In genomic region chr4:152158585-152159284, GRCm38 (mm10) we compare ENCODE assay signal across 8 mouse cellular contexts. TPM values are rescaled to one million over a fixed set of nuclear protein-coding genes. Genes with fewer than 3 reads are reported as not detected.
DNase-seq lines count a peak whose midpoint lies in the region; ATAC-seq and TF ChIP-seq lines count a peak whose summit lies in the region.

Gene Hes2, plus strand, starts transcription at chr4:152158867.

- no peak within 1 kb of the TSS for H3ac ChIP-seq in myocyte (ENCODE audit: control insufficient read depth, insufficient read length)

- no peaks in the 10 kb centered on the region for H3K36me3 ChIP-seq in kidney, adult 2 months (ENCODE audit: control insufficient read depth, insufficient read depth, low read length)
- no peaks in the 10 kb centered on the region for H3K36me3 ChIP-seq in forebrain, embryonic 11.5 days (ENCODE audit: control insufficient read depth, insufficient read depth, low read length)
- H3K36me3 ChIP-seq in myocyte (ENCODE audit: control insufficient read depth, insufficient read depth): no peaks in the 10 kb centered on the region

- peaks cover 18% of the 10 kb centered on the region for H3K4me1 ChIP-seq in kidney, adult 2 months (ENCODE audit: control insufficient read depth, insufficient read depth, low read length)
- peaks cover 6% of the 10 kb centered on the region; the same call in 1 of the 2 replicates for H3K4me1 ChIP-seq in forebrain, embryonic 11.5 days (replicated peaks; ENCODE audit: control insufficient read depth, insufficient read depth, low read length)

- no peak for TF ChIP-seq POLR2A in kidney, adult 2 months (IDR thresholded peaks at IDR 0.05; ENCODE audit: low read depth, low read length)
- no peak for TF ChIP-seq POLR2A in myocyte (IDR thresholded peaks at IDR 0.05; ENCODE audit: insufficient read length, low read depth)

- H3K9me3 ChIP-seq in forebrain, embryonic 11.5 days (ENCODE audit: control insufficient read depth, low read length): no peaks in the 10 kb centered on the region

- no peak for ATAC-seq in forebrain, embryonic 11.5 days (replicated peaks; ENCODE audit: low FRiP score)
- ATAC-seq in monocyte, adult 5-6 weeks (replicated peaks; ENCODE audit: insufficient number of reproducible peaks, low FRiP score, low TSS enrichment, poor library complexity, severe bottlenecking): no peak

- H3K27ac ChIP-seq in kidney, adult 2 months (ENCODE audit: insufficient read depth, low read depth, low read length): no peak within 1 kb of the TSS
- H3K27ac ChIP-seq in forebrain, embryonic 11.5 days (ENCODE audit: low read depth, low read length): no peak within 1 kb of the TSS

- 0 out of 2 replicates have a peak within 1 kb of the TSS, but pooled peaks have one; percentile 8 for H3K4me2 ChIP-seq in forebrain, embryonic 11.5 days (ENCODE audit: low read depth, low read length, severe bottlenecking)
- peak within 1 kb of the TSS; percentile 48 for H3K4me2 ChIP-seq in myocyte (ENCODE audit: low read depth)

- no peak within 1 kb of the TSS for H3K4me3 ChIP-seq in kidney, adult 2 months (ENCODE audit: insufficient read depth, low read depth, low read length)
- peak within 1 kb of the TSS; percentile 6; the same call in 1 of the 2 replicates for H3K4me3 ChIP-seq in forebrain, embryonic 11.5 days (ENCODE audit: low read depth, low read length)
- no peak within 1 kb of the TSS for H3K4me3 ChIP-seq in myocyte

- TF ChIP-seq CTCF in kidney, adult 2 months (conservative IDR thresholded peaks at IDR 0.05; ENCODE audit: insufficient read depth, insufficient read length, low read depth, low read length): no peak

- H3K79me2 ChIP-seq in myocyte (ENCODE audit: control insufficient read depth, insufficient read depth): no peaks in the 10 kb centered on the region

- WGBS in kidney, adult 2 months: 5% methylated on average over 35 of the region's 35 CpGs
- 4% methylated on average over 35 of the region's 35 CpGs for WGBS in forebrain, embryonic 11.5 days

- intact Hi-C loops in left cerebral cortex, postnatal 25 days (cut with DNase I): no loop called here

- DNase-seq in kidney, adult 2 months: peak; percentile 63
- no peak for DNase-seq in kidney, adult 18-20 months
- DNase-seq in forebrain, embryonic 11.5 days (ENCODE audit: low spot score): no peak
- DNase-seq in kidney, postnatal 25 days: peak; percentile 53 to 74
- DNase-seq in layer of hippocampus, postnatal 36 days: no peak
- no peak for DNase-seq in left cerebral cortex, postnatal 25 days (ENCODE audit: low spot score in 2 of 2)

- no peak within 1 kb of the TSS for H3K9ac ChIP-seq in forebrain, embryonic 11.5 days (ENCODE audit: low read length)

- no peaks in the 10 kb centered on the region for H3K27me3 ChIP-seq in kidney, adult 2 months (replicated peaks; ENCODE audit: control insufficient read depth, insufficient read depth, low read length)
- peaks cover 55% of the 10 kb centered on the region for H3K27me3 ChIP-seq in forebrain, embryonic 11.5 days (ENCODE audit: control insufficient read depth, insufficient read depth, low read length)
- H3K27me3 ChIP-seq in myocyte (ENCODE audit: control insufficient read depth, insufficient read depth, insufficient read length): peaks cover 44% of the 10 kb centered on the region

TF ChIP-seq in myocyte, 11 proteins besides CTCF, POLR2A, EP300 and RAD21:
- TF ChIP-seq E2F4 (IDR thresholded peaks at IDR 0.05; ENCODE audit: insufficient read depth): no peak
- TF ChIP-seq MYOG (IDR thresholded peaks at IDR 0.05; ENCODE audit: control insufficient read depth in 1 of 3, insufficient read depth in 1 of 3, insufficient read length in 2 of 3, low read depth in 2 of 3): peak in 1 of 3 experiments; percentile 4

RNA-seq across cellular contexts. Expression of gene Hes2, which starts in this region (rescaled TPM):
- 0.81 and 1.0 TPM in 2 replicates for polyA plus RNA-seq in kidney, adult 2 months (2012; rRNA removed)
- not detected in 2 replicates for polyA plus RNA-seq in forebrain, embryonic 11.5 days (2014; fragmentation: Nextera tagmentation; extraction: Ambion mirVana)
- not detected for polyA plus RNA-seq in myocyte (2012; fragmentation: generic; extraction: Trizol)
- total RNA-seq in layer of hippocampus, postnatal 36 days (2021): not detected
- total RNA-seq in left cerebral cortex, postnatal 25 days (2021): not detected
- not detected in 3 replicates for total RNA-seq in monocyte, adult 5-6 weeks (2017)

Comparison
In these comparisons a context has a peak if more than half of its experiments do, and no peak if none do; other contexts are left out.
1. DNase-seq: peak in kidney, adult 2 months (single experiment) and kidney, postnatal 25 days (2 of 2); none in kidney, adult 18-20 months (single experiment), forebrain, embryonic 11.5 days (single experiment), layer of hippocampus, postnatal 36 days (0 of 2) and left cerebral cortex, postnatal 25 days (0 of 2).